Comparison of ENCODE assay signal across 18 mouse cellular contexts in genomic region chr11:21016791-21017329, GRCm38 (mm10).
A peak's percentile ranks its signal among the peaks of the same experiment; 100 is the strongest.
DNase-seq lines count a peak whose midpoint lies in the region; ATAC-seq and TF ChIP-seq lines count a peak whose summit lies in the region.
"Had no signal": no experiment of that assay in that cellular context is flagged by ENCODE, and none has a peak within 500 bp of the region (broad histone marks: within the 10 kb centered on the region; RNA-seq: fewer than 3 reads in every experiment).

No protein-coding gene starts in this region.

- TF ChIP-seq CTCF in forebrain, postnatal 0 days (IDR thresholded peaks at IDR 0.05; ENCODE audit: low read depth): no peak
- no peak for TF ChIP-seq CTCF in layer of hippocampus, adult 2 months (conservative IDR thresholded peaks at IDR 0.05)

- no peaks in the 10 kb centered on the region for H3K36me3 ChIP-seq in forebrain, postnatal 0 days (ENCODE audit: insufficient read depth)
- H3K36me3 ChIP-seq in forebrain, embryonic 10.5 days (replicated peaks): no peaks in the 10 kb centered on the region
- H3K36me3 ChIP-seq in embryonic facial prominence, embryonic 14.5 days (ENCODE audit: control insufficient read depth, insufficient read depth, low read length): no peaks in the 10 kb centered on the region
- H3K36me3 ChIP-seq: G1E; heart, embryonic 12.5 days; hindbrain, embryonic 15.5 days had no signal

- ATAC-seq in forebrain, postnatal 0 days: peak; percentile 82
- ATAC-seq in embryonic facial prominence, embryonic 14.5 days (ENCODE audit: low read depth): no peak
- ATAC-seq: CD4-positive, CD25-positive, alpha-beta regulatory T cell, adult 4 months; inflammation-experienced regulatory T-cells, adult 6 months had no signal

- DNase-seq in embryo, embryonic 11 days: peak; percentile 29
- DNase-seq in embryo, embryonic 9.5 days (ENCODE audit: extremely low spot score): no peak
- peak; percentile 61 for DNase-seq in forebrain, postnatal 0 days
- no peak for DNase-seq in forebrain, embryonic 10.5 days (ENCODE audit: extremely low spot score, low spot score)
- DNase-seq in layer of hippocampus, adult 2 months (ENCODE audit: low spot score in 2 of 2): no peak
- no peak for DNase-seq in layer of hippocampus, postnatal 14 days (ENCODE audit: low spot score in 2 of 2)
- DNase-seq in embryonic facial prominence, embryonic 14.5 days (ENCODE audit: low spot score): peak; percentile 69
- no peak for DNase-seq in kidney, postnatal 14 days
- DNase-seq: adrenal gland, adult 8-10 months; adrenal gland, postnatal 36 days; B cell, adult 2 months; gastrocnemius, postnatal 10 days; heart, adult 2 months had no signal

- H3K27me3 ChIP-seq in forebrain, postnatal 0 days (ENCODE audit: insufficient read depth, low read length): no peaks in the 10 kb centered on the region
- peaks cover 14% of the 10 kb centered on the region for H3K27me3 ChIP-seq in forebrain, embryonic 10.5 days (ENCODE audit: poor library complexity, severe bottlenecking)
- H3K27me3 ChIP-seq in embryonic facial prominence, embryonic 14.5 days (replicated peaks; ENCODE audit: control insufficient read depth, insufficient read depth, low read length): no peaks in the 10 kb centered on the region
- H3K27me3 ChIP-seq: heart, embryonic 12.5 days; hindbrain, embryonic 15.5 days had no signal

- H3K9ac ChIP-seq in forebrain, postnatal 0 days: no peak overlapping the region
- H3K9ac ChIP-seq in embryonic facial prominence, embryonic 14.5 days (ENCODE audit: low read depth, low read length): no peak overlapping the region
- H3K9ac ChIP-seq: heart, embryonic 12.5 days; hindbrain, embryonic 15.5 days had no signal

- H3K27ac ChIP-seq in forebrain, postnatal 0 days (ENCODE audit: low read depth, low read length): peak overlapping the region; percentile 71
- H3K27ac ChIP-seq in forebrain, embryonic 10.5 days: no peak overlapping the region
- peak overlapping the region; percentile 82 for H3K27ac ChIP-seq in layer of hippocampus, adult 2 months
- no peak overlapping the region for H3K27ac ChIP-seq in embryonic facial prominence, embryonic 14.5 days (replicated peaks; ENCODE audit: low read depth, low read length)

- peaks cover 12% of the 10 kb centered on the region for H3K4me1 ChIP-seq in forebrain, postnatal 0 days (ENCODE audit: insufficient read depth)
- peaks cover 15% of the 10 kb centered on the region for H3K4me1 ChIP-seq in forebrain, embryonic 10.5 days
- H3K4me1 ChIP-seq in embryonic facial prominence, embryonic 14.5 days (ENCODE audit: control insufficient read depth, insufficient read depth, low read length): peaks cover 19% of the 10 kb centered on the region

- 29% methylated on average over 6 of the region's 6 CpGs for WGBS in forebrain, postnatal 0 days
- WGBS in forebrain, embryonic 10.5 days: 72% methylated on average over 6 of the region's 6 CpGs
- WGBS in embryonic facial prominence, embryonic 14.5 days: 38% methylated on average over 6 of the region's 6 CpGs

- no peaks in the 10 kb centered on the region for H3K9me3 ChIP-seq in forebrain, postnatal 0 days (ENCODE audit: low read length)
- peaks cover 1% of the 10 kb centered on the region; the same call in 1 of the 2 replicates for H3K9me3 ChIP-seq in forebrain, embryonic 10.5 days
- no peaks in the 10 kb centered on the region for H3K9me3 ChIP-seq in embryonic facial prominence, embryonic 14.5 days (ENCODE audit: control insufficient read depth, low read length)
- H3K9me3 ChIP-seq: G1E; hindbrain, embryonic 15.5 days had no signal

- H3K4me3 ChIP-seq in forebrain, postnatal 0 days (ENCODE audit: low read depth, low read length): no peak overlapping the region
- H3K4me3 ChIP-seq in forebrain, embryonic 10.5 days: no peak overlapping the region
- H3K4me3 ChIP-seq in layer of hippocampus, adult 2 months: no peak overlapping the region
- H3K4me3 ChIP-seq in embryonic facial prominence, embryonic 14.5 days (ENCODE audit: low read depth, low read length): no peak overlapping the region
- H3K4me3 ChIP-seq: heart, adult 2 months; heart, embryonic 12.5 days; hindbrain, embryonic 15.5 days had no signal

- no peak overlapping the region for H3K4me2 ChIP-seq in forebrain, postnatal 0 days (ENCODE audit: low read depth)
- no peak overlapping the region for H3K4me2 ChIP-seq in embryonic facial prominence, embryonic 14.5 days (ENCODE audit: low read depth, low read length)
- H3K4me2 ChIP-seq: heart, embryonic 12.5 days; hindbrain, embryonic 15.5 days had no signal

Comparison
In these comparisons a context has a peak if more than half of its experiments do, and no peak if none do; other contexts are left out.
1. DNase-seq: peak in embryo, embryonic 11 days (single experiment), forebrain, postnatal 0 days (single experiment) and embryonic facial prominence, embryonic 14.5 days (single experiment); none in embryo, embryonic 9.5 days (single experiment), forebrain, embryonic 10.5 days (single experiment), layer of hippocampus, adult 2 months (0 of 2), layer of hippocampus, postnatal 14 days (0 of 2) and kidney, postnatal 14 days (single experiment).
2. H3K27ac ChIP-seq: peak in forebrain, postnatal 0 days (single experiment) and layer of hippocampus, adult 2 months (single experiment); none in forebrain, embryonic 10.5 days (single experiment) and embryonic facial prominence, embryonic 14.5 days (single experiment).